Mouse (Mus musculus) granulocyte monocyte progenitor cell, adult 5-6 weeks (primary cell): ENCODE measurements around the gene Npas3. TPM values are rescaled to one million over a fixed set of nuclear protein-coding genes. Genes with fewer than 3 reads are reported as not detected.
A peak's percentile ranks its signal among the peaks of the same experiment; 100 is the strongest.

Source experiments
- ATAC-seq: replicated peaks from 2 replicates; pipeline ENCODE4 v1.8.0; 2016; ENCODE audit warnings: mild to moderate bottlenecking, moderate TSS enrichment, inconsistent platforms; ENCODE audit not compliant: poor library complexity, severe bottlenecking
- total RNA-seq, 2 experiments: library from RNA; stranded (forward) in 1 of 2; stranded (reverse) in 1 of 2; fragments of 200-712, 200-1000 nt in 1 of 2; fragments of >200 nt in 1 of 2; fragmentation: Nextera tagmentation in 1 of 2; gene quantifications; 2 replicates each; pipeline ENCODE4 v1.2.3; 2014 to 2017

Npas3 gene
- total RNA-seq, 2 experiments from 2014 or later = 14.0 TPM; not detected in 1

DNA sequence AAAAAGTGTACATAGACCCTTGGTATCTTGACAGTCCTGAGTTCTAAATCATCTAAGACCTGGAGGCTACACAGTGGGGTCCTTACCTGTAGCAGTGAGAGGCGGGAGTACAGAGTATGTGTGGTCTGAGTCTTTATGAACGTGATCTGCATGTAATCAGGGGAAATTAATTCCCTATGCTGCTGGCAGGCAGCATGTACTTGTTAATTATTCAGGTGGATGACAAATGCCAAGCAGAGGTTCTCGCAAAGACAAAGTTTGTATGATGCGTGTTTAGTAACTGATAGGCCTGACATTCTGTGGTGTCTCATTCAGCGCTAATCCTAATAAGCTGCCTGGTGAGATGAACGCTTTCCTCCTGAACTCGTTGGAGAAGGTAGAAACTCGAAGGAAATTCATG lies 136.4 kb downstream of the Npas3 start:
- ATAC-seq = no peak

DNA sequence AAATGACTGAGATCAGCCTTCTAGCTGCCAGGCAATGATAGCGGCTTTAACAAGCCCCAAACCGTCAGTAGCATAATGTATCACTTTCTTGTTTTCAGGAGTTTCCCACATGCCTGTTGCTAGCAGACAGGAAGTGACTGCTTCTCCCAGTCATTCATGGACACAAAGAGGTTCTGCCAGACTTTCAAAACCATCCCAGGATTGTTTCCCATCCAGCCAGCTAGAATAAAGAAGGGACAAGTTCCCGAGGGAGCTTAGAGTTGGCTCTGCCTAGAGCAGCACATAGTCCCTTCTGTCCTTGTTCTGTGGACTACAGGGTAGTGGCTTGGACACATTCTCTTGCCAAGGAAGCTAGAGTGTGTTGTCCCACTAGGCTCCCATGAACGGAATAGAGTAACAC lies 157.4 kb downstream of the Npas3 start:
- ATAC-seq = no peak

DNA sequence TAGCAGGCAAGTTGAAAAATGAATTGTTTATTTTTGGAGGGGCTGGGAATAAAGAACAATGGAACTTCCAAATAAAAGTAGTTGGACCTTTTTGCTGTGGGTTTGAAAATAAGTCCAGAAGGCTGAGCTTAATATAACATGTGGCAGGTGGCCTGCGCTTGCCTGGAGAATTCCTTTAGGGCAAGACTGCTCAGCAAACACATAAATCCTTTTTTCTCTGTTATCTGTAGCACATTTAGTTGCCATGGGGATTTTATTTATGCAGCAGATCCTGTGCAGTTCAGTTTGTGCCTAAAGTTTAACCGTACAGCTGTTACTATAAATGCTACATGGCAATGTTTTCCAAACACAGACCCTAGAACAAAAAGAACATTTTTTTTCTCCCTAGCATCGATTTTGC lies 159.3 kb downstream of the Npas3 start:
- ATAC-seq = no peak

DNA sequence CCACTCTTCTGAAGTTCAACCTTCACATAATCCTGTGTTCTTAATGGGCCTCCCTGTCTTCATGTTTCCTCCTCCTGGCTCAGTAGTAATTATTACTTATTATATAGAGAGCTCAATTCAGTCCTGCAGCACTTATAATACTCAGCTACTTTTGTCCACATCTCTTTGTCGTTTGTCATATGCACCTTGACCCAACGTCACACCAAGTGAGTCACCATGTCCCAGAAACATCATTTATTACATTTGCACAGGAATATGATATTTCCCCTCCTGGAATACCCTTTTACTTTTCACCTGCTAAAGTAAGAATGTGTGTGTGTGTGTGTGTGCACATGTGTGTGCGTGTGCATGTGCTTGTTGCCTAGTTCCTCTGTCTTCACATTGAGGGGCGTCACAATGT lies 161.2 kb downstream of the Npas3 start:
- no peak for ATAC-seq

DNA sequence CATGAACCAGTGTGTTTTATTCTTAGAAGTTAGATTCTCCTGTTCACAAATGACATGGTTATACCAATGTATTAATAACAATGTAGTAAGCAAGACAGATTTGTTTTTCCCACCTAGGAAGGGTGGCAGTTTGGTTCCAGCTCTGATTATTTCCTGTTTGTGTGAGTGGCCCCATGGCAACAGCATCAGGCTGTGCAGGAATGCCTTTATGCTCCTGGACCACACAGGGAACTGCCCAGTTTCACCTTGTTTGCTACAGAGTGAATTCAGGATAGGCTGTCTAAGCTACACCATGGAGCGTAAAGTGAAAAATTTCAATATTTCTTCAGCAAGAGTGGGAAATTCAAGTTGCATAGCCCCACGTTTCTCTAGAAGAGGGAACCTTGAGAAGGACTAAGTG lies 162.2 kb downstream of the Npas3 start:
- no peak for ATAC-seq

DNA sequence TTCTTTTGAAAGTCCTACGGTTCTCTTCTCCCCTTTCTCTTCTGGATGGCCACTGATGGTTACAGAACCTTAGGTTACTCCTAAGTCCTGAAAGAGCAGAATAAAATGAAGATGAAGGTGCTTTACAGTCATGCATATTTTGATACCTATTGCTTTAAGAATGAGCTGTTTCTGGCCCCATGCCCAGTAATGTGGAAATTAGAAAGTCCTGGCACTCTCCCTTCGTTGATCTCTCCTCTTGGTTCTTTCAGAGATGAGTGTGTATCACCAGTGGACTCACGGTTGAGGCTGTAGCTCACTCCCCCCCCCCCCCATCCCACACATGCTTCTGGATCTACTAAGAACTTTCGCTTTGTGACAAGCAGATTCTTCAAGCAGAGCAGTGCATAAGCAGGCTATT lies 167.6 kb downstream of the Npas3 start:
- ATAC-seq = no peak

- no peak for ATAC-seq
Observed at GRCm38 (mm10) chr12:53421701-53422100, 173.2 kb downstream of the Npas3 start.

DNA sequence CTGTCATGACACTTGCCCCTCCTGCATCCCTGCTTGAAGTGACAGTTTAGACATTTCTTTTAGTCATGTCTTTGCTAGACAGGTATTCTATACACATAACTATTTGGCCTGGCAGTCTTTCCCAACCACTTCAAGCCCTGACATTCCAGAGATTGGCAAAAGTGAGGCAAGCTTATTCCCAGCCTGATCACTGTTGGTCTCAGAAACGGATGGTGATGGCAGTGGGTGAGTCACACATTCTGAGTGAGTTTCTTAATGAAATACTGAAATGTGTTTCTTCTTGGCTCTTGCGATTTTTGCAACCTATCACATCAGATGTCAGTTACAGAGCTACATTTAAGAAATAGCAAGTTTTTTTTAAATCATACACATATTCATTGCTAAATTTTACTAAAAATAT lies 175.2 kb downstream of the Npas3 start:
- ATAC-seq = no peak

DNA sequence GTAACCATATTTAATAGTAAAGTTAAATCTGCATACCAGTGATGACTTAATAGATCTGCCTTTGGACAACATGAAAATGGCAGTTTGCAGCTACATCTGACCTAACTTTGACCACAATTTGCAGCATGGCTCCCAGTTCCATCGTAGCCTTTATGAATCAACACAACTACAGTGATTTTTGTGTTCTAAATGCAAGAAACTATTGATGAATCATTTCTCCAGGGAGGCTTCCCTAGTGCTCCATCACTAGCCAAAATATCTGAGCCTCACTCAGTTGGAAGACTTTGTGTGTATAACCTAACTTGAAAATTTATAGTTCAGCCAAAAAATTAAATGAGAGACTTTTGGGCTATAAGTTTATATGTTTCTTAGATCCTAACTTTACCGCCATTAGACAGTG lies 177.5 kb downstream of the Npas3 start:
- no peak for ATAC-seq

GRCm38 (mm10) chr12:53427153-53427552 lies 178.7 kb downstream of the Npas3 start:
- no peak for ATAC-seq

- peak; percentile 63 for ATAC-seq
Observed at GRCm38 (mm10) chr12:53442029-53442428, 193.6 kb downstream of the Npas3 start.

DNA sequence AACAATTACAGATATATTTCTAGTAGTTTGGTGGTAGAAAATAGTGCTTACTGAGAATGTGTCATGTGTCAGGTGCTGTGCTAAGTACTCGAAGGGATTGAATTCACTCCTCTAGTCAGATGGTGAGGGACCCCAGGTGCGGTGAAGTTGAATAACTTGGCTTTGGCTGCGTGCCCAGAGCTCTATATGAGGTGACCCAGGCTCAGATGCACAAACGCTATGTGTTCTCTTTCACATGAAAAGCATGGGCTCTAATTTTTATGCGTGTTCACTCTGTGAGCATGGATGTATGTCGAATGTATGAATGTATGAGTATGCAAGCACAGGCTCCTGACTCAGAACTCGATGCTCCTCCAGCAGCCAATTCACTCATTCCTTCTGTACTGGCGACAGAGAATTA lies 199.0 kb downstream of the Npas3 start:
- no peak for ATAC-seq

DNA sequence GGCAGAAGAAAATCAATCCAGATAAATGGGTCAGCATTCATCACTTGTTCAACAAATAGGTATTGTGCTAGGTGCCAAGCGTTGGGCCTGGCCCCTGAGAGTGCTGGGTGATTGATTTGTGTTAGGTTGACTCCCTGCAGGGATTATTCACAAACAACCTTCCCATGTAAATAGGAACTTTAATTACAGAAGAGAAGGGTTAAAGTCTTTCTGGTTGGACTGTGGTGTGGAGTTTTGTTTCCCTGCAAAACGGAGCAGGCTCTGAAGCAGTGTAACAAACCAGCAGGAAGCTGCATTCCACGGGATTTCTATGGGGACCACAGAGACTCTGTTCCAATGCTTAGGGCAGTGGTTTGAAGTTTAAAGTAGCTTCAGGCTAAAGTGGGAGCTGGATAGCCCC lies 199.6 kb downstream of the Npas3 start:
- no peak for ATAC-seq

GRCm38 (mm10) chr12:53467549-53467948 lies 219.1 kb downstream of the Npas3 start:
- no peak for ATAC-seq

GRCm38 (mm10) chr12:53474486-53474885 lies 226.0 kb downstream of the Npas3 start:
- no peak for ATAC-seq

DNA sequence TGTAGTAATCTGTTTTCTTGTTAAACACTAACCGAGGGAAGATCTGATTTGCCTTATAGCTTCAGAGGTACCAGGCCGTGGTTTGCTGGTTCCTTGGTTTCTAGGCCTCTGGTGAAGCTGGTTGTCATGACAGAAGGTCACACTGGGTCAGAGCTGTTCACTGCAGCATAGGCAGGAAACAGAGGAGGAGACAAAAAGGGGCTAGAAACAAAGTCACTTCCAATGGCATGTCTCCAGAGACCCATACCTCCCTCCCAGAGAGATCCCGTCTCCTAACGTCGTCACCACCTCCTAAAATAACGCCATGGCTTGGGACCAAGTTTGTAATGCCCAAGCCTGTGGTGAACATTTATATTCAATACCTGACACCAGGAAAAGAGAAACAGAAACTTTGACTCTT lies 236.4 kb downstream of the Npas3 start:
- no peak for ATAC-seq

- ATAC-seq = no peak
Observed at GRCm38 (mm10) chr12:53496386-53496785, 247.9 kb downstream of the Npas3 start.

DNA sequence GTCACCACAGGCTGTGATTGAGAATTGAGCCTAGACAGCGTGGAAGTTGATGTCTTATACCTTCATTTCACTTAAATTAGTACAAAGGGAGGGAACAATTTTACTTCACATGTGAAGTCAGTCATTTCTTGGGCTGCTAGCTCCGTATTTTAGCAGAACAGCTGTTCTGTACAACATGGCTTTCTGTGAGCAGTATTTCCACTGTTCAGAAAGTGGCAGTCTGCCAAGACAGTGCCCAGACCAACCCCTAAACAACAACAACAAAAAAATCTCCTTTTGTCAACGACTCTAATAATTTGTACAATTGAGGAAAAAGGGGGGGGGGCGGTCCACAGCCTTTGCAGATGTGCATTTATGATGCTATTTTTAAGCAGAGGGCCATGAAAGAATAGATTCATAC lies 266.4 kb downstream of the Npas3 start:
- ATAC-seq = no peak

DNA sequence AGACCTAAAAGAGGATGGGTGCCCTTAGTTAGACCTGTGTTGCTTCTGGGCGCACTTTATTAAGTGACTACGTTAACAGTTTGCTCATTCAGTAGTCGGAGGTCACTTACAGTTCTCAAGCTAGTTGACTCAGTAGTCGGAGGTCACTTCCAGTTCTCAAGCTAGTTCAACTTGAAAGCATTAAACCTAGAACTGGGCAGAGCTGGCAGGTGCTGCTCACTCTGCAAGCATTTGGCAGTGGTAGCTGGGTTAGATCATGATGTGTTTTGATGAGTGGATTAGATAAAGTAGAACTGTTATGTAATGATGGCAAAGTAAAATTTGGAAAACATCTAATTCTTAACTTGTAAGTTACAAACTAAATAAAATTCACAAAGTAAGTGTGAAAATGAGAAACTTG lies 271.1 kb downstream of the Npas3 start:
- ATAC-seq = no peak

DNA sequence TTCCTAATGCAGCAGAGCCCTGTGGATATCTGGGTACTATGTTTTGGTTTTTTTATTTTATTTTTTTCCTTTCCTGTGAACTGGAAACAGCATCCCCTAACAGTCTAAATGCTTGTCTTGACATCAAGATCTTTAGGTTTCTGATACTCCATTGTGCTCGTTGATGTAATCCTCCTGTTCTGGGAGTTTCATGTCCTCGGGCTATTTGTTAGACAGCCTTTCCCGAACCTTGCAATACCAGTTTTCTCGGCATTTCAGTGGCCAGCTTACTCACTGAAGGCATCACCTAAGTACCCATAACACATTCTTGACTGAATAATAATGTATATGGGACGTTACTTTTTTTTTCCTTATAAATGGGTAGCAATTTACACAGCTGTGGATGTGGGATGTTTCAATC lies 274.2 kb downstream of the Npas3 start:
- no peak for ATAC-seq

DNA sequence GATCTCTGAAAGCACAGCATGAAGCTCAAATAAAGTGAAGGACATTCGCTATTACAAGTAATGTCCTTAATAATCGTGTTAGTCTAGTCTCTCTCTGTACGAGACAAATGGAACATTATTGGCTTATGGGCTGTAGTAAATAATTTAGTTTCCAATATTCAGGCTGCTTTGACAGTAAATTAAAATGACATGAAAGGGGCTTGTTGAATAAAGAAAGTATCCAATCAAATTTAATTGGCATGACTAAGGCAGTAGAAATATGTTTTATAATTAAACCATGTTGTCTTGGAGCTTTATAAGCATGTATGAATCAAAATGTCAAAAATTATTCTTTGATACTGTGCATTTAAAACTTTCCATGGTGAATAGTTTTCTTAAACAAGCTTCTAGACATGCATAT lies 278.6 kb downstream of the Npas3 start:
- no peak for ATAC-seq

DNA sequence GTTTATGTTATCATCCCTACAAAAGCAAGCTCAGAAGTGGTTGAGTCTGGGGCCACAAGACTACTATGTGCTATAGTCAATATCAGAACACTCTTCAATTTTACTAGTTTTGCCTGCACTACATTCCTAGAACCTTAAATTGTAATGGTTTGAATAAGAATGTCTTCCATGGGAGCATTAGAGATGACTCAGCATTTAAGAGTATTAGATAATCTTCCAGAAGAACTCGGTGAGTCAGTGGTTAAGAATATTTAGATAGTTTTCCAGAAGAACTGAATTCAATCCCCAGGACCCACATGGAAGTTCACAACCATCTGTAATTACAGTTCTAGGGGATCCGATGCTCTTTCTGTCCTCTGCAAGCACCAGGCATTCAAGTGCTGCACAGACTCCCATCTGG lies 280.9 kb downstream of the Npas3 start:
- no peak for ATAC-seq

DNA sequence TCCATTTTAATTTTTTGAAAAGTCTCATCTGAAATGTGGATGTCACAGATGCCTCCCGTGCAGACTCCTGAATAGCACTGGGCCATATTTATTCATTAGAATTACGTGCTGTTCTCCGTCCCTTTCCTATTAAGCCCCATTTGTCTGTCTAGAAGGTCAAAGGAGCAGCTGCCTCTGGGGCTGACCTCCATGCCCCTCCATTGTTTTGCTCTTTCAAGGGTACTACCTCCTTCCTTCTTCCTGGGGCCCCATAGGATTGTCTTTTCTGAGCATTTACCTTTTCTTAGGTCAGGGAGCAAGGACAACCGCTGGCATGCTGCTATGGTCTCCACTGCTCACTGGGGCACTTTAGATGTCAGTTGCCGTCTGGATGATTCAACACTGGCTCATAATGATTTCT lies 288.3 kb downstream of the Npas3 start:
- no peak for ATAC-seq
